Comparison of ENCODE assay signal across 26 mouse cellular contexts in genomic region chr15:5607533-5607932, GRCm38 (mm10).
DNase-seq lines count a peak whose midpoint lies in the region; ATAC-seq and TF ChIP-seq lines count a peak whose summit lies in the region.
"Had no signal": no experiment of that assay in that cellular context is flagged by ENCODE, and none has a peak within 500 bp of the region (broad histone marks: within the 10 kb centered on the region; RNA-seq: fewer than 3 reads in every experiment).

No protein-coding gene starts in this region.

- H3K9me3 ChIP-seq in forebrain, embryonic 14.5 days (replicated peaks; ENCODE audit: control insufficient read depth, low read length) = no peaks in the 10 kb centered on the region
- H3K9me3 ChIP-seq: embryonic facial prominence, embryonic 12.5 days; heart, embryonic 15.5 days; hindbrain, embryonic 12.5 days; limb, embryonic 10.5 days; liver, embryonic 15.5 days; midbrain, embryonic 10.5 days; neural tube, embryonic 13.5 days had no signal

- H3K36me3 ChIP-seq in spleen, adult 2 months (ENCODE audit: control insufficient read depth, insufficient read depth, low read length) = no peaks in the 10 kb centered on the region
- H3K36me3 ChIP-seq in forebrain, embryonic 14.5 days (ENCODE audit: control insufficient read depth, insufficient read depth, low read length) = no peaks in the 10 kb centered on the region
- no peaks in the 10 kb centered on the region for H3K36me3 ChIP-seq in thymus, adult 2 months (ENCODE audit: control insufficient read depth, insufficient read depth, low read length)
- H3K36me3 ChIP-seq: embryonic facial prominence, embryonic 12.5 days; heart, embryonic 15.5 days; hindbrain, embryonic 12.5 days; limb, embryonic 10.5 days; liver, embryonic 15.5 days; midbrain, embryonic 10.5 days; neural tube, embryonic 13.5 days had no signal

- peak; percentile 82 for ATAC-seq in activated CD4-positive, CD25-positive, alpha-beta regulatory T cell, adult 4 months
- ATAC-seq in forebrain, embryonic 14.5 days = no peak
- ATAC-seq: midbrain, embryonic 16.5 days had no signal

- H3K27ac ChIP-seq in spleen, adult 2 months (ENCODE audit: insufficient read depth, low read length) = peak overlapping the region; percentile 42; the same call in 1 of the 2 replicates
- no peak overlapping the region for H3K27ac ChIP-seq in forebrain, embryonic 14.5 days (ENCODE audit: low read depth, low read length)
- H3K27ac ChIP-seq in thymus, adult 2 months (ENCODE audit: control insufficient read depth, insufficient read depth, low read length) = no peak overlapping the region
- H3K27ac ChIP-seq: embryonic facial prominence, embryonic 12.5 days; heart, embryonic 15.5 days; hindbrain, embryonic 12.5 days; kidney, postnatal 0 days; limb, embryonic 10.5 days; liver, embryonic 15.5 days; macrophage; midbrain, embryonic 10.5 days; neural tube, embryonic 13.5 days had no signal

- peaks cover 8% of the 10 kb centered on the region for H3K4me1 ChIP-seq in spleen, adult 2 months (ENCODE audit: control insufficient read depth, insufficient read depth, insufficient read length)
- no peaks in the 10 kb centered on the region for H3K4me1 ChIP-seq in forebrain, embryonic 14.5 days (ENCODE audit: control insufficient read depth, insufficient read depth, low read length)
- H3K4me1 ChIP-seq in thymus, adult 2 months (replicated peaks; ENCODE audit: control insufficient read depth, insufficient read depth, low read length) = no peaks in the 10 kb centered on the region
- H3K4me1 ChIP-seq: embryonic facial prominence, embryonic 12.5 days; hindbrain, embryonic 12.5 days; limb, embryonic 10.5 days; liver, embryonic 15.5 days; midbrain, embryonic 10.5 days; neural tube, embryonic 13.5 days had no signal

- no peaks in the 10 kb centered on the region for H3K27me3 ChIP-seq in spleen, adult 2 months (ENCODE audit: control insufficient read depth, insufficient read depth, low read length)
- no peaks in the 10 kb centered on the region for H3K27me3 ChIP-seq in forebrain, embryonic 14.5 days (replicated peaks; ENCODE audit: control insufficient read depth, insufficient read depth, low read length)
- no peaks in the 10 kb centered on the region for H3K27me3 ChIP-seq in thymus, adult 2 months (ENCODE audit: control insufficient read depth, insufficient read depth, low read length)
- H3K27me3 ChIP-seq: embryonic facial prominence, embryonic 12.5 days; heart, embryonic 15.5 days; hindbrain, embryonic 12.5 days; liver, embryonic 15.5 days; neural tube, embryonic 13.5 days had no signal

- no peak overlapping the region for H3K4me2 ChIP-seq in forebrain, embryonic 14.5 days (ENCODE audit: low read length)
- H3K4me2 ChIP-seq: embryonic facial prominence, embryonic 12.5 days; heart, embryonic 15.5 days; hindbrain, embryonic 12.5 days; liver, embryonic 15.5 days; neural tube, embryonic 13.5 days had no signal

- peak; percentile 9 to 10 for DNase-seq in spleen, adult 2 months (ENCODE audit: low read depth in 1 of 2, low spot score in 2 of 2)
- no peak for DNase-seq in spleen, adult 12 weeks (ENCODE audit: low spot score)
- peak; percentile 17 for DNase-seq in heart, postnatal 4 days
- DNase-seq in layer of hippocampus, postnatal 25 days (ENCODE audit: extremely low spot score in 1 of 2, low spot score in 1 of 2) = no peak
- no peak for DNase-seq in forebrain, embryonic 14.5 days (ENCODE audit: low spot score)
- no peak for DNase-seq in thymus, adult 2 months
- DNase-seq: adrenal gland, postnatal 36 days; cerebellum, adult 11 months; cerebellum, postnatal 14 days; gastrocnemius, postnatal 36 days; kidney, adult 18-20 months; liver; right cerebral cortex, postnatal 4 days; thymus, postnatal 25 days had no signal

- WGBS in spleen, adult 2 months = 34% methylated on average over 2 of the region's 2 CpGs
- 82% methylated on average over 2 of the region's 2 CpGs for WGBS in forebrain, embryonic 14.5 days
- WGBS in thymus, adult 2 months = 82% methylated on average over 2 of the region's 2 CpGs

- TF ChIP-seq CTCF in spleen, adult 2 months (IDR thresholded peaks at IDR 0.05; ENCODE audit: extremely low read depth, insufficient read depth, insufficient read length, insufficient replicate concordance) = no peak
- no peak for TF ChIP-seq CTCF in thymus, adult 2 months (IDR thresholded peaks at IDR 0.05; ENCODE audit: borderline replicate concordance, control insufficient read depth, extremely low read depth, insufficient read depth, low read length, poor library complexity)

- H3K4me3 ChIP-seq in spleen, adult 2 months (ENCODE audit: extremely low read depth, insufficient read depth, insufficient read length) = no peak overlapping the region
- no peak overlapping the region for H3K4me3 ChIP-seq in forebrain, embryonic 14.5 days (ENCODE audit: low read depth, low read length)
- no peak overlapping the region for H3K4me3 ChIP-seq in thymus, adult 2 months (ENCODE audit: control insufficient read depth, insufficient read depth, low read length)
- H3K4me3 ChIP-seq: embryonic facial prominence, embryonic 12.5 days; heart, embryonic 15.5 days; hindbrain, embryonic 12.5 days; limb, embryonic 10.5 days; liver, embryonic 15.5 days; midbrain, embryonic 10.5 days; myocyte; neural tube, embryonic 13.5 days had no signal

- no peak overlapping the region for H3K9ac ChIP-seq in forebrain, embryonic 14.5 days (ENCODE audit: low read length)
- H3K9ac ChIP-seq: embryonic facial prominence, embryonic 12.5 days; heart, embryonic 15.5 days; hindbrain, embryonic 12.5 days; liver, embryonic 15.5 days; neural tube, embryonic 13.5 days had no signal

- TF ChIP-seq POLR2A in spleen, adult 2 months (IDR thresholded peaks at IDR 0.05; ENCODE audit: low read depth, low read length) = no peak
- TF ChIP-seq POLR2A in thymus, adult 2 months (IDR thresholded peaks at IDR 0.05; ENCODE audit: control insufficient read depth, extremely low read depth, insufficient read depth, low read length, poor library complexity) = no peak

Comparison
In these comparisons a context has a peak if more than half of its experiments do, and no peak if none do; other contexts are left out.
1. DNase-seq: peak in spleen, adult 2 months (2 of 2) and heart, postnatal 4 days (single experiment); none in spleen, adult 12 weeks (single experiment), layer of hippocampus, postnatal 25 days (0 of 2), forebrain, embryonic 14.5 days (single experiment) and thymus, adult 2 months (single experiment).